Mouse (Mus musculus) MEL (cell line): Measurements from ENCODE around the gene Unc45a. TPM values are rescaled to one million over a fixed set of nuclear protein-coding genes. Genes with fewer than 3 reads are reported as not detected.

ENCODE experiments used
- DNase-seq: peaks from one replicate; pipeline ENCODE4 v3.0.0; 2011; ENCODE audit warnings: low read depth, low spot score
- H3K27ac ChIP-seq: 2 replicates; pipeline ENCODE4 v1.5.1; 2012; ENCODE audit warnings: low read depth, mild to moderate bottlenecking, control low read depth, low read length, moderate library complexity; ENCODE audit not compliant: control insufficient read depth
- H3K27me3 ChIP-seq, 2 experiments: fragments of 150-350 bp in 1 of 2; sonication (generic) in 1 of 2; 2 replicates each; pipeline ENCODE4 v1.6.1; 2012; ENCODE audit warnings: low read length in 2 of 2, mild to moderate bottlenecking in 2 of 2, improper control_type of control experiment in 1 of 2, moderate library complexity in 1 of 2; ENCODE audit not compliant: insufficient read depth in 2 of 2, control insufficient read depth in 1 of 2
- H3K36me3 ChIP-seq, 2 experiments: 2 replicates each; pipeline ENCODE4 v1.6.1; 2012 to 2014; ENCODE audit warnings: low read length in 2 of 2, improper control_type of control experiment in 1 of 2, inconsistent platforms in 1 of 2, mild to moderate bottlenecking in 1 of 2; ENCODE audit not compliant: insufficient read depth in 2 of 2, control insufficient read depth in 1 of 2
- H3K4me1 ChIP-seq, 2 experiments: fragments of 150-350 bp in 1 of 2; sonication (generic) in 1 of 2; 2 replicates each; pipeline ENCODE4 v1.6.1; 2012; ENCODE audit warnings: low read length in 2 of 2, improper control_type of control experiment in 1 of 2, mild to moderate bottlenecking in 1 of 2; ENCODE audit not compliant: insufficient read depth in 2 of 2, control insufficient read depth in 1 of 2
- H3K4me3 ChIP-seq, 2 experiments: fragments of 150-350 bp in 1 of 2; sonication (generic) in 1 of 2; 2 replicates each; pipeline ENCODE4 v1.5.1; 2012; ENCODE audit warnings: low read depth in 2 of 2, low read length in 2 of 2, mild to moderate bottlenecking in 2 of 2, moderate library complexity in 2 of 2, control low read depth in 1 of 2, improper control_type of control experiment in 1 of 2; ENCODE audit not compliant: control insufficient read depth in 1 of 2, insufficient read depth in 1 of 2
- H3K79me2 ChIP-seq: 2 replicates; pipeline ENCODE4 v1.6.1; 2012; ENCODE audit warnings: mild to moderate bottlenecking, low read length, moderate library complexity; ENCODE audit not compliant: control insufficient read depth, poor library complexity, insufficient read depth
- H3K9ac ChIP-seq: 2 replicates; pipeline ENCODE4 v1.6.1; 2012; ENCODE audit warnings: low read depth, mild to moderate bottlenecking, control low read depth, low read length, moderate library complexity; ENCODE audit not compliant: control insufficient read depth, poor library complexity, severe bottlenecking
- H3K9me3 ChIP-seq: fragments of 150-350 bp; sonication (generic); replicated peaks from 2 replicates; pipeline ENCODE4 v1.6.1; 2012; ENCODE audit warnings: mild to moderate bottlenecking, low read length, improper control_type of control experiment, moderate library complexity; ENCODE audit not compliant: insufficient read depth
- BHLHE40 ChIP-seq: IDR thresholded peaks from 2 replicates; pipeline ENCODE4 v1.6.1; 2012; ENCODE audit warnings: low read depth, mild to moderate bottlenecking, inconsistent platforms, low read length, improper control_type of control experiment, borderline replicate concordance
- CHD1 ChIP-seq: IDR thresholded peaks from 2 replicates; pipeline ENCODE4 v1.6.1; 2012; ENCODE audit warnings: low read depth, mild to moderate bottlenecking, inconsistent platforms, low read length, improper control_type of control experiment
- CTCF ChIP-seq, 3 experiments: IDR thresholded peaks in 2 of 3; conservative IDR thresholded peaks in 1 of 3; 2 replicates each; pipeline ENCODE4 v1.5.1; 2011 to 2012; ENCODE audit warnings: low read length in 3 of 3, low read depth in 2 of 3, mild to moderate bottlenecking in 2 of 3, improper control_type of control experiment in 1 of 3, inconsistent platforms in 1 of 3, mixed read lengths in 1 of 3, moderate library complexity in 1 of 3; ENCODE audit not compliant: control insufficient read depth in 1 of 3, insufficient read depth in 1 of 3, poor library complexity in 1 of 3, severe bottlenecking in 1 of 3
- E2F4 ChIP-seq: IDR thresholded peaks from 2 replicates; pipeline ENCODE4 v1.6.1; 2011; ENCODE audit warnings: low read depth, low read length, improper control_type of control experiment, borderline replicate concordance
- ELF1 ChIP-seq: IDR thresholded peaks from 2 replicates; pipeline ENCODE4 v1.6.1; 2014; ENCODE audit warnings: low read depth, mild to moderate bottlenecking, inconsistent platforms, low read length, improper control_type of control experiment, moderate library complexity
- EP300 ChIP-seq, 2 experiments: IDR thresholded peaks; 2 replicates each; pipeline ENCODE4 v1.6.1; 2011; ENCODE audit warnings: improper control_type of control experiment in 2 of 2, low read length in 2 of 2, low read depth in 1 of 2, mild to moderate bottlenecking in 1 of 2
- GABPA ChIP-seq: IDR thresholded peaks from 2 replicates; pipeline ENCODE4 v1.6.1; 2012; ENCODE audit warnings: low read depth, mild to moderate bottlenecking, inconsistent platforms, low read length, improper control_type of control experiment, moderate library complexity
- GATA1 ChIP-seq: IDR thresholded peaks from 2 replicates; pipeline ENCODE4 v1.6.1; 2011; ENCODE audit warnings: low read depth, low read length, improper control_type of control experiment
- JUND ChIP-seq: IDR thresholded peaks from 2 replicates; pipeline ENCODE4 v1.6.1; 2011; ENCODE audit warnings: low read depth, mild to moderate bottlenecking, improper control_type of control experiment, low read length
- MAFK ChIP-seq: IDR thresholded peaks from 2 replicates; pipeline ENCODE4 v1.6.1; 2011; ENCODE audit warnings: low read depth, mild to moderate bottlenecking, low read length, improper control_type of control experiment, borderline replicate concordance
- MAX ChIP-seq: IDR thresholded peaks from 2 replicates; pipeline ENCODE4 v1.6.1; 2011; ENCODE audit warnings: low read length, improper control_type of control experiment
- MAZ ChIP-seq: IDR thresholded peaks from 2 replicates; pipeline ENCODE4 v1.6.1; 2012; ENCODE audit warnings: low read depth, mild to moderate bottlenecking, inconsistent platforms, low read length, improper control_type of control experiment
- MEF2A ChIP-seq: IDR thresholded peaks from 2 replicates; pipeline ENCODE4 v1.6.1; 2014; ENCODE audit warnings: low read depth, mild to moderate bottlenecking, inconsistent platforms, low read length, improper control_type of control experiment; ENCODE audit not compliant: poor library complexity, insufficient replicate concordance, severe bottlenecking; ENCODE audit errors: extremely low read depth
- MXI1 ChIP-seq: IDR thresholded peaks from 2 replicates; pipeline ENCODE4 v1.6.1; 2011; ENCODE audit warnings: mild to moderate bottlenecking, low read depth, low read length, improper control_type of control experiment
- MYB ChIP-seq: IDR thresholded peaks from 2 replicates; pipeline ENCODE4 v1.6.1; 2011; ENCODE audit warnings: mild to moderate bottlenecking, low read depth, low read length, improper control_type of control experiment
- NELFE ChIP-seq: IDR thresholded peaks from 2 replicates; pipeline ENCODE4 v1.6.1; 2011; ENCODE audit warnings: low read depth, low read length, improper control_type of control experiment
- POLR2AphosphoS2 ChIP-seq: IDR thresholded peaks from 2 replicates; pipeline ENCODE4 v1.6.1; 2011; ENCODE audit warnings: low read length, improper control_type of control experiment
- POLR2AphosphoS5 ChIP-seq: IDR thresholded peaks from 2 replicates; pipeline ENCODE4 v1.6.1; 2012; ENCODE audit warnings: low read depth, borderline replicate concordance, mild to moderate bottlenecking, inconsistent platforms, low read length, moderate library complexity, mixed read lengths
- RAD21 ChIP-seq: IDR thresholded peaks from 2 replicates; pipeline ENCODE4 v1.6.1; 2011; ENCODE audit warnings: mild to moderate bottlenecking, low read depth, low read length, improper control_type of control experiment
- SIN3A ChIP-seq: IDR thresholded peaks from 2 replicates; pipeline ENCODE4 v1.6.1; 2012; ENCODE audit warnings: low read length, improper control_type of control experiment, inconsistent platforms
- SMC3 ChIP-seq: IDR thresholded peaks from 2 replicates; pipeline ENCODE4 v1.6.1; 2011; ENCODE audit warnings: low read depth, low read length, improper control_type of control experiment
- TAL1 ChIP-seq: IDR thresholded peaks from 2 replicates; pipeline ENCODE4 v1.6.1; 2012; ENCODE audit warnings: mild to moderate bottlenecking, inconsistent platforms, low read length, moderate library complexity, mixed read lengths
- TCF12 ChIP-seq: IDR thresholded peaks from 2 replicates; pipeline ENCODE4 v1.6.1; 2014; ENCODE audit warnings: low read depth, mild to moderate bottlenecking, inconsistent platforms, low read length, improper control_type of control experiment, moderate library complexity
- UBTF ChIP-seq: IDR thresholded peaks from 2 replicates; pipeline ENCODE4 v1.6.1; 2012; ENCODE audit warnings: low read depth, mild to moderate bottlenecking, inconsistent platforms, low read length, improper control_type of control experiment, moderate library complexity, borderline replicate concordance; ENCODE audit not compliant: insufficient read depth
- USF1 ChIP-seq: IDR thresholded peaks from 2 replicates; pipeline ENCODE4 v1.6.1; 2014; ENCODE audit warnings: low read depth, mild to moderate bottlenecking, inconsistent platforms, low read length, improper control_type of control experiment, moderate library complexity
- USF2 ChIP-seq, 2 experiments: IDR thresholded peaks; 2 replicates each; pipeline ENCODE4 v1.6.1; 2011 to 2012; ENCODE audit warnings: improper control_type of control experiment in 2 of 2, low read length in 2 of 2, borderline replicate concordance in 1 of 2, inconsistent platforms in 1 of 2, low read depth in 1 of 2, mild to moderate bottlenecking in 1 of 2; ENCODE audit not compliant: insufficient read depth in 1 of 2
- ZMIZ1 ChIP-seq: IDR thresholded peaks from 2 replicates; pipeline ENCODE4 v1.6.1; 2012; ENCODE audit warnings: low read depth, mild to moderate bottlenecking, inconsistent platforms, low read length, improper control_type of control experiment, moderate library complexity
- polyA plus RNA-seq, 2 experiments: library from polyadenylated mRNA; stranded (reverse) in 1 of 2; unstranded in 1 of 2; fragments of >175 nt in 1 of 2; fragments of >200 nt in 1 of 2; gene quantifications; 2 replicates each; pipeline versions ENCODE4 v1.2.1 to v1.2.4; 2012; ENCODE audit warnings: low replicate concordance in 2 of 2, low read depth in 1 of 2; ENCODE audit not compliant: insufficient read length in 2 of 2, insufficient read depth in 1 of 2, missing spikeins in 1 of 2
- total RNA-seq: library from RNA; depleted of rRNA; stranded (reverse); fragments of 300-350 nt; gene quantifications from 2 replicates; pipeline ENCODE4 v1.2.3, GENCODE M21; 2012

Unc45a gene
- total and polyA plus RNA-seq, 3 experiments, result 26.1 to 28.2 TPM; not detected in 1

GRCm38 (mm10) chr7:80294764-80295648, 45.8 kb downstream of the Unc45a start:
- peak; percentile 76 for DNase-seq
- Histone ChIP-seq H3K4me3 (peak overlapping the region; percentile 65 to 74), H3K36me3 (peaks cover 7 to 14% of the 10 kb centered on the region in 2 experiments), H3K79me2 (peaks cover 46% of the 10 kb centered on the region), H3K9ac (peak overlapping the region; percentile 93), H3K4me1 (peaks cover 3 to 7% of the 10 kb centered on the region in 2 experiments; a peak in 3 of 4 replicates), H3K27me3 (no peaks in the 10 kb centered on the region), H3K9me3 (no peaks in the 10 kb centered on the region), H3K27ac (peak overlapping the region; percentile 69)
- TF ChIP-seq E2F4 (no peak), MXI1 (0 out of 2 replicates have a peak, but pooled peaks have one; percentile 10), CHD1 (peak; percentile 27; the same call in 1 of the 2 replicates)

GRCm38 (mm10) chr7:80294062-80294763, 46.6 kb downstream of the Unc45a start, which contains the start of gene Prc1:
Prc1 (plus strand) TSS chr7:80294450.
- Histone ChIP-seq H3K27me3 (no peaks in the 10 kb centered on the region), H3K9ac (peak within 1 kb of the TSS; percentile 93), H3K9me3 (no peaks in the 10 kb centered on the region), H3K36me3 (peaks cover 3 to 14% of the 10 kb centered on the region in 2 experiments; a peak in 3 of 4 replicates), H3K27ac (peak within 1 kb of the TSS; percentile 69), H3K79me2 (peaks cover 39% of the 10 kb centered on the region), H3K4me1 (peaks cover 3 to 7% of the 10 kb centered on the region in 2 experiments; a peak in 3 of 4 replicates), H3K4me3 (peak within 1 kb of the TSS; percentile 73 to 74)
- peak; percentile 99 for DNase-seq
- TF ChIP-seq MAFK (no peak), USF1 (0 out of 2 replicates have a peak, but pooled peaks have one; percentile 30), POLR2AphosphoS5 (no peak), CHD1 (no peak), SIN3A (peak; percentile 64), SMC3 (no peak; the same call in 1 of the 2 replicates), MXI1 (peak; percentile 45), CTCF (IDR thresholded peaks at IDR 0.05 in 2 of 3, conservative IDR thresholded peaks at IDR 0.05 in 1 of 3; ENCODE audit: control insufficient read depth in 1 of 3, insufficient read depth in 1 of 3, low read depth in 2 of 3, low read length in 3 of 3, poor library complexity in 1 of 3, severe bottlenecking in 1 of 3) (no peak), MAZ (0 out of 2 replicates have a peak, but pooled peaks have one; percentile 38), NELFE (peak; percentile 89), USF2 (IDR thresholded peaks at IDR 0.05; ENCODE audit: borderline replicate concordance in 1 of 2, insufficient read depth in 1 of 2, low read depth in 1 of 2, low read length in 2 of 2) (no peak), GATA1 (no peak), EP300 (IDR thresholded peaks at IDR 0.05; ENCODE audit: low read depth in 1 of 2, low read length in 2 of 2) (no peak; a peak in 1 of 4 replicates), ZMIZ1 (peak; percentile 69; the same call in 1 of the 2 replicates), ELF1 (no peak), RAD21 (no peak), MYB (no peak), MAX (peak; percentile 69), BHLHE40 (no peak), JUND (peak; percentile 56; the same call in 1 of the 2 replicates), UBTF (0 out of 2 replicates have a peak, but pooled peaks have one; percentile 72), GABPA (no peak), TAL1 (no peak), TCF12 (peak; percentile 47), POLR2AphosphoS2 (peak; percentile 88), MEF2A (no peak)
